Mouse (Mus musculus) small intestine, adult 2 months (tissue): Measurements from ENCODE around the gene B3gntl1. TPM values are rescaled to one million over a fixed set of nuclear protein-coding genes. Genes with fewer than 3 reads are reported as not detected.

ENCODE experiments used
- H3K27ac ChIP-seq: fragments of 200-500 bp; 2 replicates; pipeline ENCODE4 v1.5.1; 2012; ENCODE audit warnings: low read depth, low read length, control low read depth, inconsistent platforms; ENCODE audit not compliant: insufficient read depth
- H3K27me3 ChIP-seq: fragments of 200-500 bp; 2 replicates; pipeline ENCODE4 v1.6.1; 2012; ENCODE audit warnings: mild to moderate bottlenecking, moderate library complexity, low read length, inconsistent platforms; ENCODE audit not compliant: control insufficient read depth, insufficient read depth
- H3K36me3 ChIP-seq: fragments of 200-500 bp; 2 replicates; pipeline ENCODE4 v1.6.1; 2012; ENCODE audit warnings: mild to moderate bottlenecking, low read length, control low read depth, inconsistent platforms; ENCODE audit not compliant: control insufficient read depth, insufficient read depth
- H3K4me1 ChIP-seq: fragments of 200-500 bp; 2 replicates; pipeline ENCODE4 v1.6.1; 2012; ENCODE audit warnings: low read length, inconsistent platforms, mixed read lengths; ENCODE audit not compliant: control insufficient read depth, insufficient read depth, insufficient read length
- H3K4me3 ChIP-seq: fragments of 200-500 bp; 2 replicates; pipeline ENCODE4 v1.5.1; 2012; ENCODE audit warnings: low read depth, mild to moderate bottlenecking, control low read depth, inconsistent platforms, low read length, moderate library complexity
- CTCF ChIP-seq: fragments of 200-500 bp; IDR thresholded peaks from 2 replicates; pipeline ENCODE4 v1.5.1; 2012; ENCODE audit warnings: low read depth, mild to moderate bottlenecking, control low read depth, inconsistent platforms, low read length, moderate library complexity, mixed read lengths; ENCODE audit not compliant: insufficient replicate concordance, insufficient read length; ENCODE audit errors: extremely low read depth
- POLR2A ChIP-seq: fragments of 200-500 bp; IDR thresholded peaks from 2 replicates; pipeline ENCODE4 v1.6.1; 2012; ENCODE audit warnings: low read depth, mild to moderate bottlenecking, control low read depth, inconsistent platforms, low read length, moderate library complexity
- WGBS: fragments of 180-500 bp; shearing (Covaris S2); methylation state at CpG from one replicate; pipeline ENCODE4 v1.1.7; 2018; 5-methylcytosine and 5-hydroxymethylcytosine counted together
- polyA plus RNA-seq: library from polyadenylated mRNA; depleted of rRNA; stranded (reverse); fragments of >200 nt; gene quantifications from 2 replicates; pipeline ENCODE4 v1.2.3, GENCODE M21; 2012

Gene B3gntl1
- polyA plus RNA-seq, 1 experiment = 4.4 TPM

DNA sequence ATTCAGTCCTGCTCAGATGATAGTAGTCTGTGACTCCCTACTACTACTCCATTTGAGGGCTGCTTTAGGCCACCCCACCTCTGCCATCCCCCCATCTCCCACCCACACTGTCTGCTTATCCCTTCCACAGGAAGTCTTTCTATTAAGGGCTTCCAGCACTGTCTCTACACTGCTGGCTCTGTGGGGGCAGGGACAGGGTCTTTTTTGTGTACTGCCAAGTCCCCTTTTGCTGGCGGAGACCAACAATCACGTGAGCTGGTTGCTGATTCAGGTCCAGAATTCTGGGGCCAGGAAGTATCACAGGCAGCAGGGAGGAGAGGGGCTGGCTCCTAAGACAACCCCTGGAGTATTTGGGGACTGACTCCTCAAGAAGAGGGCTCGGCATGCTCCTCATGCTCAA is 10.3 kb upstream of the B3gntl1 start:
- H3K27ac ChIP-seq = no peak overlapping the region
- TF ChIP-seq POLR2A (no peak), CTCF (no peak)
- 90% methylated on average over 3 of the region's 3 CpGs for WGBS

DNA sequence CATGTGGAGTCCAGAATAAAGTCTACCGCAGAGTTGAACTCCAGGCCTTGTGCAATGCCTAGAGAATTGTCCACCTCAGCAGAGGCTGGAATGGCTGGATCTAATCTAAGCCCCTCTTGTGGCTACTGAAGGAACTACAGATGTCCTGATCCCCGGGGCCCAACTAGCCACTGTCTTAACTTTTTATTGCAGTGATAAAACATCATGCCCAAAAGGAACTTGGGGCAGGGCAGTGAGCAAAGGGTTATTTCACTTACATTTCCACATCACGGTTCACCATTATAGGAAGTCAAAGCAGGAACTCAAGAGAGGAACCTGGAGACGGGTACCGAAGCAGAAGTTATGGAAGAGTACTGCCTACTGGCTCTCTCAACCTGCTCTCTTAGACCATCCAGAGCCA is 7.8 kb upstream of the B3gntl1 start:
- H3K4me3 ChIP-seq = no peak overlapping the region
- H3K27ac ChIP-seq = peak overlapping the region; percentile 89; the same call in 1 of the 2 replicates
- WGBS = 52% methylated on average over 5 of the region's 5 CpGs

More for the DNA sequence above, 10.3 kb upstream of the B3gntl1 start:
- H3K4me1 ChIP-seq = peaks cover 13% of the 10 kb centered on the region; the same call in 1 of the 2 replicates
- no peaks in the 10 kb centered on the region for H3K27me3 ChIP-seq
- H3K4me3 ChIP-seq = no peak overlapping the region
- H3K36me3 ChIP-seq = no peaks in the 10 kb centered on the region

DNA sequence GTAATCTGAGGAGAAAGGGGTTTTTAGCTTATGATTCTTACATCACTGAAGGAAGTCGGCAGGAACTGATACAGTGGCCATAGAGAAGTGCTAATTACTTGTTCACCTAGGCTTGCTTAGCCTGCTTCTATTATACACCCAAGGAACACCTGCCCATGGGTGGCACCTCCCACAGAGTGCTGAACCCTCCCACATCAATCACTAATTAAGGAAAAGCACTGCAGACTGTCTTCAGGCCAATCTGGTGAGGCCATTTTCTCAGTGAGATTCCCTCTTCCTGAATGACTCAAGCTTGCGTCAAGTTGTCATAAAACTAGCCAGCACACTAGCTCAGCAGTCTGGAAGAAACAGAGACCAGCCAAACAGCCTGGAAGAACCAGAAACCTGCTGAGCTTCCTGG is 6.6 kb upstream of the B3gntl1 start:
- no peaks in the 10 kb centered on the region for H3K36me3 ChIP-seq
- H3K27me3 ChIP-seq = no peaks in the 10 kb centered on the region
- WGBS = 29% methylated on average over 2 of the region's 2 CpGs
- H3K27ac ChIP-seq = peak overlapping the region; percentile 89
- no peak overlapping the region for H3K4me3 ChIP-seq
- peaks cover 13% of the 10 kb centered on the region; the same call in 1 of the 2 replicates for H3K4me1 ChIP-seq
- TF ChIP-seq POLR2A (no peak), CTCF (no peak)

More for the DNA sequence above, 7.8 kb upstream of the B3gntl1 start:
- TF ChIP-seq CTCF = peak; percentile 47; the same call in 1 of the 2 replicates
- no peak for TF ChIP-seq POLR2A
- Histone ChIP-seq H3K4me1 (peaks cover 13% of the 10 kb centered on the region; the same call in 1 of the 2 replicates), H3K27me3 (no peaks in the 10 kb centered on the region), H3K36me3 (no peaks in the 10 kb centered on the region)

DNA sequence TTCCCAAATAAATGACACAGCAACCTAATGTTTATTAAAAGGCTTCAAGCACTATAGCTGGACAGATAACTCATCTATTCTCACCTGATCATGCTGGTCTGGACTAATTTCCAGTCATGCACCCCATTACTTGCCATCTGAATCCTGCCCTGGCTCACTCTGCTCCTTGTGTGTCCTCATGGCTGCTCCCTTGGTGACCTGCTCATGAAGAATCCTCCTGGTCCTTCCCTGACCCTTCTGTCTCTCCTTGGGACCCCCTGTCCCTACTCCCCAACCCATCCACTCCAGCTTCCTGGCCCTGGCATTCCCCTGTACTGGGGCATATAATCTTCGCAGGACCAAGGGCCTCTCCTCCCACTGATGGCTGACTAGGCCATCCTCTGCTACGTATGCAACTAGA is 3.9 kb upstream of the B3gntl1 start:
- H3K4me1 ChIP-seq = peaks cover 17% of the 10 kb centered on the region; the same call in 1 of the 2 replicates
- no peaks in the 10 kb centered on the region for H3K36me3 ChIP-seq
- no peak overlapping the region for H3K4me3 ChIP-seq
- TF ChIP-seq CTCF = no peak
- no peak for TF ChIP-seq POLR2A
- H3K27me3 ChIP-seq = no peaks in the 10 kb centered on the region
- WGBS = 97% methylated on average over 2 of the region's 2 CpGs
- no peak overlapping the region for H3K27ac ChIP-seq

DNA sequence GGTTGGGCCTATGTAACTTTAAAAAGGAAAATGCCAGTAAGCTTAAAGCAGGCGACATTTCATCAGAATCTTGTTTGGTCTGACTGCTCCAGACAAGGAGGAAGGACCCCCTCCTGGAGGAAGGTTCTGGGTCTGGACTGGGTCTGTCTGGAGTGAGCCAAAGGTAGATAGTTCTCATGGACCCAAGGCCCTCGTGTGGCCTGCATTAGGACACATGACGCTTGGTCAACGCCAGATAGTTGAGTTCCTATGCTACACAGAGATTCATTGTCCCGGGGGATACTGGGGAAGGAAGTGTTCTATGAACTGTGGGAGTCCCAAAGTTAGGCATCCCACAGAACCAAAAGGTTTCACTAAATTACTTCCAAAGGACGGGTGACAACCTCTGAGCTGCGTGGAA is 676 bp upstream of the B3gntl1 start:
- peak overlapping the region; percentile 78 for H3K4me3 ChIP-seq
- TF ChIP-seq CTCF (no peak), POLR2A (no peak)
- peaks cover 3% of the 10 kb centered on the region; the same call in 1 of the 2 replicates for H3K4me1 ChIP-seq
- peak overlapping the region; percentile 88 for H3K27ac ChIP-seq
- no peaks in the 10 kb centered on the region for H3K27me3 ChIP-seq
- peaks cover 4% of the 10 kb centered on the region for H3K36me3 ChIP-seq
- 53% methylated on average over 7 of the region's 7 CpGs for WGBS

DNA sequence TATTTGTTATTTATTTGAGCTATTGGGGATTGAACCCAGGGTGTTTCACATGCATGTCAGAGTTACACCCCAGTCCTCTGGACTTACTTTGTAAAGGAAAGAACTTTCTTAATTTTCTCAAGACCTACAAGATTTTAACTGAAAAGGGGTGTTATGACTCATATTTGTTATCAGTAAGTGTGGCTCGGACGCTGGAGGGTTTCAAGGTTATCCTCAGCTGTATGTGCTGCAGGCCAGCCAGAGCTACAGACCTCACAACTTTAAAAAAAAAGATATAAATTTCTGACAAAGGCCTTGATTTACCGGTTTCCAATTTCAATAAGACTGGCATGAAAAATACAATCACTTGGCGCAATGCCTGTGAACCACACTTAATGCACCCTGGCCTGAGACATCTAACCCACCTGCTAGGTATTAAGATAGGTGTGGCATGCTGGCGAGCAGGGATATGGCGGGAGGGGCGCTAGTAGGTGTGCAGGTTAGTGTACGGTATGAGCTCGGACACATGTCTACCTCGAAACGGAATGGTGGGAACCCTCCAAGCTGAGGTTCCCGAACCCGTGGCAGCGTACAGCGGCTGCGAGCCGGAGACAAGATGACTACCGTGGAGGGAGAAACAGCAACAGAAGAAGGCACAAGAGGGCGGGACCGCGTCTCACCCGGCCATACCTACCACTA is 502 bp downstream of the B3gntl1 start:
- no peak for TF ChIP-seq POLR2A
- TF ChIP-seq CTCF = no peak
- H3K4me3 ChIP-seq = peak overlapping the region; percentile 78
- H3K27me3 ChIP-seq = no peaks in the 10 kb centered on the region
- WGBS = 1% methylated on average over 22 of the region's 22 CpGs
- peaks cover 3% of the 10 kb centered on the region; the same call in 1 of the 2 replicates for H3K4me1 ChIP-seq
- H3K36me3 ChIP-seq = peaks cover 7% of the 10 kb centered on the region
- H3K27ac ChIP-seq = peak overlapping the region; percentile 85

DNA sequence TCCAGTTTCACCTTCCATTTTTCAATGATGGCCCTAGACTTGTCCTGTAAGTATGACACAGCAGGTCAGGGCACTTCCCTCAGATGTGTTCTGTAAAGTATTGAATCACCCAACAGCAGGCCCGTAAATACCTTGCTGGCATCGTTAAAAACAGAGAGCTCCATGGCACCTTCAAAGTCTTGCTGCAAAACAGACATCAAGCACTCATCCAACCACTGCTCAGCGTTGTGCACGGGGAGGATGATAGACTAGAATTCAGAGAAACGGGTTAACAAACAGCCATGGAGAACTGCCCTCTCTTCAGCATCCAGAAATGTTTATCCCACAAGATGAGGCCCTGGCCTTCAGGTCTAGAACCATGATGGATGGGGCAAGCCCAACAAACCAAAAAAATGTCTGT is 2.0 kb downstream of the B3gntl1 start:
- WGBS = 94% methylated on average over 5 of the region's 5 CpGs
- H3K27me3 ChIP-seq = no peaks in the 10 kb centered on the region
- TF ChIP-seq POLR2A = no peak
- no peak for TF ChIP-seq CTCF
- peaks cover 8% of the 10 kb centered on the region for H3K36me3 ChIP-seq
- no peak overlapping the region for H3K4me3 ChIP-seq
- no peak overlapping the region for H3K27ac ChIP-seq
- peaks cover 3% of the 10 kb centered on the region; the same call in 1 of the 2 replicates for H3K4me1 ChIP-seq
